Mouse (Mus musculus): ENCODE measurements at regions not wholly inside any gene's neighbourhood (a gene's known extent, or its start where the extent isn't known, plus 50 kb on each side); places are given as distances from the start of the nearest gene placed in this dataset.

DNA sequence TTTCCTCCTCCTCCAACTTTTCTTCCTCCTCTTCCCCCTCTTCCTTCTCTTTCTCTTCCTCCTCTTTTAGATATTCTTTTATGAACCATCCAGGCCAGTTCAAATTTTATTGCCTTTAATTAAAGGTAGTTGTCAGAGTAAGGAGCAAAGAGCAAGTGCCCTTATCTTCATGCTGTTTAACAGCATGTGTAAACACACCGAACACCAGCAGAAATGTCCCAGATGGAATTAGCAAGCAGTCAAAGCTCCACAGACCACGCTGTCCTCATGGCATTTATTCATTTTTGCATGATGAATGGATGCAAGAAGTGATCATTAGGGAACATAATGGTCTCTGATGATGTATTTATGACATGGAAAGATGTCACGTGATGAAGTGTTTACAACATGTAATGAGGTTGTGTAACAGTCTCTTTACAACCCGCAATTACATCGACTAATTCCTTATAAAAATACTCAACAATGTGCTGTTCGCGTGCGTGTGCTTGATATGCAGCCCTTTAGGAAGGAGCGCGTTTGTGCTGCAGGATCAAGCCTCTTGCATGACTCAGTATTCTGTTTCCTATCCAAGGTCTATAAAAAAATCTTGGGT is 187.0 kb downstream of the Bmp2 start:
- CTCF ChIA-PET, result no interaction called here
- peaks cover 9% of the 10 kb centered on the region for H3K27me3 ChIP-seq
- ATAC-seq, result no peak
- no peak for DNase-seq (ENCODE audit: low read depth, low spot score)
- no peak for TF ChIP-seq CTCF (IDR thresholded peaks at IDR 0.05)
- in situ Hi-C loops (cut with MboI; ENCODE audit: low pct_unique_long_range_greater_than_20kb), result no loop called here
- POLR2A ChIA-PET, result no interaction called here

DNA sequence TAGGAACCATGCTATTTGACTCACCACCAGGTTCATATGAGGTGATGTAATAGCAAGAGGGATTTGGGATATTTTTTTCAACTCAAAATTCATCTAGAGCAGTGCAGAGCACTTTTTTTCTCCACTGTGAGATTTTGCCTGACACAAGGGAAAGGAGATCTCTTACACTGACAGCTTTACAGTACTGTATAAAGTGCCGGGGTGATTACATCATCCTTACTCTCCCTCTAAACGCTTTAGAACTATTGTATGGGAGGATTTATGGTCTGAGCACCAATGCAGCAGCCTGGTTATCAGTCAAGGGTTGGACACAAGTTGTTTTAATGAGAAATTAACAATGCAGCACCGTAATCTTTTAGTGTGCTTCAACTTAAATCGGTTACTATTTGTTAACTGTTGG is 196.5 kb downstream of the Bmp2 start:
- no peaks in the 10 kb centered on the region for H3K27me3 ChIP-seq
- ChIA-PET CTCF (no interaction called here), POLR2A (no interaction called here)
- DNase-seq (ENCODE audit: low read depth, low spot score) (no peak), ATAC-seq (no peak)
- in situ Hi-C loops (cut with MboI; ENCODE audit: low pct_unique_long_range_greater_than_20kb), result no loop called here
- TF ChIP-seq CTCF (IDR thresholded peaks at IDR 0.05), result no peak

DNA sequence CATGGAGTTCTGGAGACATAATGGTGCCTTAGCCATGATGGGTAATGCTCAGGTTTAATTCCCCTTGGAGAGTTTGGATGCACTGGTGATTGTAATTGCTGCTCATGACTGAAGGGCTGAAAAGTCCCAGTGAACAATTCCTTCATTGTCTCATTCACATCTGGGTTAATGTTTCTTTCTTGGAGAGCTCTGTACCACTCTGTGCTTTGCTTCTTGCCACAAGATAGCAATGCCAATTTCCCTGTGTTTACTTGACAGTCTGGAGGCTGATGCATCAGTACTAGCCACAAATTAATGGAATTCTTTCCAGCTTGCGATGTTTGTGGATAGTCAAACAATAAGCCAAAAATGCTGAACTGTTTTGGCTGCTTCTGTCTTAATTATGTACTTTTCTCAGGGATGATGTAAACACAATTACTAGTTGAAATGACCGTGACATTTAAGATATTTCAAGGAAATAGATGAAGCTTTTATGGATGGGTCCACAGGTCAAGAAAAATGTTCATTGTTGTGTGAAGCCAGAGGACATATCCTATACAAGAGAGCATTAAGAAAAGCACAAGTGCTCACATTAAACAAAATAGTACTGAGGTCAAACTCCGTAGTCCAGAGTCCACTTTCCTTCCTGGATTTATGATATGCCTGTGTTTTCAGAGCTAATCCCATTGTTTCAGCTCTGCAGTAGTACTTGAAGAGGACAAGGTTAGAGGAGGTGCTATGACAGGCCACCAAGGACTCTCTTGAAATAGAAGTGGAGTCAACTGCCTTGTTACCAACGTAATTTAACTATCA is 198.1 kb downstream of the Bmp2 start:
- ChIA-PET POLR2A (no interaction called here), CTCF (no interaction called here)
- DNase-seq (ENCODE audit: low read depth, low spot score) (no peak), ATAC-seq (no peak)
- H3K27me3 ChIP-seq, result peaks cover 3% of the 10 kb centered on the region
- TF ChIP-seq CTCF (IDR thresholded peaks at IDR 0.05), result no peak
- in situ Hi-C loops (cut with MboI; ENCODE audit: low pct_unique_long_range_greater_than_20kb), result no loop called here

DNA sequence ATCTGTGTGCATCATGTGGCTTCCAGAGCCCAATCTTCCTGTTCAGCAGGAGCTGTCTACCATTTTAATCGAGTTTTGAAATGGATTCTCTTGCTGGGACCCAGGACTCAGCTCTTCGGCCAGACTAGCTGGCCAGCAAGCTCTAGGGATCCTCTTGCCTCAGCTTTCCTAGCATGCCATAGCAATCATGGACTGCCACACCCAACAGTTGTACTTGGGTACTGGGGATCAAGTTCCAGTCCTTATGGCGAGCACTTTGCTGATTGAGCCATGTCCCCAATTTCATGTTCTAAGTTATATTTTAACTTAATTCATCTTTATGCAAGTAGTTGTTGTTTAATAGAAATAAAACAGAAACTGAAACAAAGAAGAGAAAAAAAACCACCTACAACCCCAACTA is 202.1 kb downstream of the Bmp2 start:
- no peak for DNase-seq (ENCODE audit: low read depth, low spot score)
- TF ChIP-seq CTCF (IDR thresholded peaks at IDR 0.05), result no peak
- ATAC-seq, result no peak
- peaks cover 9% of the 10 kb centered on the region for H3K27me3 ChIP-seq
- ChIA-PET POLR2A (no interaction called here), CTCF (no interaction called here)
- in situ Hi-C loops (cut with MboI; ENCODE audit: low pct_unique_long_range_greater_than_20kb), result no loop called here

DNA sequence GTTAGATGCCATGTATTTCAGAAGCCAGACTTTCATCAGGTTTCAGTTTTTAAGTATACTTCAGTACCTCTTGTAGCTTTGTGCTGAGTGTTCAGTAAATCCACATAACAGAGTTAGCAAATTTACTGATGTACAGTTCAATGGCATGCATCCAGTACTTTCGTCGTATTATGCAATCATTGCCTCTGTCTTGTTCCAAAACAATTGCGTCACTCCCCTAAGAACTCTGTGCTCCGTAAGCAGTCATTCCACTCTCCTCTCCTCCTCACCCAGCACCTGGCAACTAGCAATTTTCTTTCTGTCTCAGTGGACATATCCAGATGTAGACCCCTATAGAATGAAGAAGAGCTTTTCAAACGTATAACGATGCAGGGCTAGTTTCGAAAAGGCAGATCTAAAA is 209.5 kb downstream of the Bmp2 start:
- ATAC-seq (no peak), DNase-seq (ENCODE audit: low read depth, low spot score) (no peak)
- peaks cover 6% of the 10 kb centered on the region for H3K27me3 ChIP-seq
- ChIA-PET POLR2A (no interaction called here), CTCF (interaction anchor here (1.0 kb wide), 1 partner anchor 10 kb away, joined by 3 read pairs; no protein-coding TSS in a partner anchor)
- TF ChIP-seq CTCF (IDR thresholded peaks at IDR 0.05), result no peak
- in situ Hi-C loops (cut with MboI; ENCODE audit: low pct_unique_long_range_greater_than_20kb), result no loop called here

DNA sequence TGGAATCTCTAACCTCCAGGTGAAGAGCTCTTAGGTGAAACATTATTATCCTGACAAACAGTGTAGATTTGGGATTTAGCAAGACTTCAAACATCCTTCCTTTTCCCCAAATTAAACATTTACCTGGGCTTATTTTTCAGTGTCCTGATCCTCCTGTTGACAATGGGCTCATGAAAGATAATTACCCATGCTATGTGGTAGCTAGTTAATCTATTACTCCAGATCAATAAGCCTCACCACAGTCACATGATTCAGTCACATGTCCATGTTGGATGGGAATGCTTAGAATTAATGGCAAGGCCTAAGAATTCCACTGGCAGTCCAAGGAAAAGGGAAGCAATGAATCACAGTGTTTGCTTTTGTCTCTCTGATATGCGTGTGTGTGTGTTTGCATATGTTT is 216.6 kb downstream of the Bmp2 start:
- H3K27me3 ChIP-seq, result no peaks in the 10 kb centered on the region
- in situ Hi-C loops (cut with MboI; ENCODE audit: low pct_unique_long_range_greater_than_20kb), result no loop called here
- DNase-seq (ENCODE audit: low read depth, low spot score), result no peak
- no peak for TF ChIP-seq CTCF (IDR thresholded peaks at IDR 0.05)
- no peak for ATAC-seq
- POLR2A ChIA-PET, result no interaction called here
- CTCF ChIA-PET, result no interaction called here

DNA sequence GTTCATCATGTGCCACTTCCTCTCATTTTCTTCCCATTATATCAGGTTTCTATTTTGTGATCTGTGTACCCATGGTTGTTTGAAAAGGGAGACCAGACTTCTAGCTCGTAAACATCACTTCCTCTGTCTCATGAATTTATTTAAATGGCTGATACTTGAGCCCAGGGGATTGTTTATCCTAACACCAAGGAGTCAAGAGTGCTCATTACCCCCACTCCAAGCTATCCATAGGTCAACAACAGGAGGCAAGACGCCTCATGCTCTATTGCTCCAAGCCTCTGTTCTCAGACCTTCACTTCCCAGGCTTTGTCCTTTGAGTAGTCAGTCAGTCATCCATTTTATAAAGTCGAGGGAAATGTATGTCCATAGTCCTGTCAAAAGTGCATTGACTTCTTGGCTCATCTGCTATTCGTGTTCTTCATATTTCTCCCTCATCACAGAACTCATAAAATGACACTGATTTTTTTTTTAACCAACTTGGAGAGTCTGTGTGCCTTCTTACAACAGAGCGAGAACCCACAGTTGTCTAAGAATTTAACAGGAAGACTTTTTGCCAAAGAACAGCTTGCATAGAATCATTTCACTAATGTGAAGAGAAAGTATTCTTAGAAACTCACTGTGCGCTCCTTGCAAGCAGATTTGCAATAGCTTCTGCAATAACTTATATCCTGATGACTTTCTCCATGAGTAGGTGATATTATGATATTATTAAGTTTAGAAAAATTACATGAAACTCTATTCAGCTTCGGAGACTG is 231.8 kb downstream of the Bmp2 start:
- DNase-seq (ENCODE audit: low read depth, low spot score) (no peak), ATAC-seq (no peak)
- ChIA-PET POLR2A (no interaction called here), CTCF (no interaction called here)
- H3K27me3 ChIP-seq, result peaks cover 12% of the 10 kb centered on the region
- TF ChIP-seq CTCF (IDR thresholded peaks at IDR 0.05), result no peak
- in situ Hi-C loops (cut with MboI; ENCODE audit: low pct_unique_long_range_greater_than_20kb), result no loop called here

DNA sequence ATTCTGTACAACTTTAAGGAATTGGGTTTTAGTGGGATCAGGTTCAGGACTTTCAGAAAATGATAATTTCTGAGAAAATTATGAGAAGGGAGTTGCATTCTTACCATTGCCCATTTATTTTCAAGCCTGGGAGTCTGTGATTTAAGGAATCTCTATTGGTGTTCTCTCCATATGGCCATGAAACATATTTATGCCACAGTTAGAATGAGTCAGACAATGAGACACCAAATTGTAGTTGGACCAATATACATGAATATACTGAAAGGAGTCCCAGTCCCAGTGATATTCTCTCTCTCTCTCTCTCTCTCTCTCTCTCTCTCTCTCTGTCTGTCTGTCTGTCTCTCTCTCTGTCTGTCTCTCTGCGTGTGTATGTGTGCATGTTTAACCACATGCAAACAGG is 239.1 kb downstream of the Bmp2 start:
- no peak for TF ChIP-seq CTCF (IDR thresholded peaks at IDR 0.05)

DNA sequence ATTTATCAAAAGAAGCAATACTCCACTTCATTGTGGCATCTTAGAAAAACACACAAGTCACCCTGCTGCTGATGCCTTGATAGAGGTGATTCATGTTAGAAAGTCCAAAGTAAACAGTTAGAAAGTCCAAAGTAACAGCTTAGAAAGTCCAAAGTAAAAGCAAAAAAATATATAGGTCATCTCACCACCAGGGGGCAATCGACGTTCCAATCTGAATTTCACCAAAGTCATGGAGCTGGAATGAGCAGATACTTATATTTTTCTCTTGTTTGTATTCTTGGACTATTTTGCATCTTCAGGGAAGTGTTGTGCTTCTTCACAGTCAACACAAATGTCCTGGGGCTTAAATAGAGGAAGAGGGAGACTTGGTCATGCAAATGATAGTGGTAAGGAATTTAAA is 241.3 kb downstream of the Bmp2 start:
- in situ Hi-C loops (cut with MboI; ENCODE audit: low pct_unique_long_range_greater_than_20kb), result loop anchor here (5.0 kb wide), 1 partner anchor 689 kb away; no protein-coding TSS in a partner anchor
- H3K27me3 ChIP-seq, result peaks cover 10% of the 10 kb centered on the region
- DNase-seq (ENCODE audit: low read depth, low spot score) (no peak), ATAC-seq (no peak)
- ChIA-PET POLR2A (no interaction called here), CTCF (no interaction called here)
- TF ChIP-seq CTCF (IDR thresholded peaks at IDR 0.05), result peak; percentile 47

More for the DNA sequence above, 239.1 kb downstream of the Bmp2 start:
- POLR2A ChIA-PET, result no interaction called here
- CTCF ChIA-PET, result no interaction called here
- DNase-seq (ENCODE audit: low read depth, low spot score), result no peak
- peaks cover 8% of the 10 kb centered on the region for H3K27me3 ChIP-seq
- in situ Hi-C loops (cut with MboI; ENCODE audit: low pct_unique_long_range_greater_than_20kb), result loop anchor here (5.0 kb wide), 1 partner anchor 691 kb away; no protein-coding TSS in a partner anchor
- ATAC-seq, result no peak

DNA sequence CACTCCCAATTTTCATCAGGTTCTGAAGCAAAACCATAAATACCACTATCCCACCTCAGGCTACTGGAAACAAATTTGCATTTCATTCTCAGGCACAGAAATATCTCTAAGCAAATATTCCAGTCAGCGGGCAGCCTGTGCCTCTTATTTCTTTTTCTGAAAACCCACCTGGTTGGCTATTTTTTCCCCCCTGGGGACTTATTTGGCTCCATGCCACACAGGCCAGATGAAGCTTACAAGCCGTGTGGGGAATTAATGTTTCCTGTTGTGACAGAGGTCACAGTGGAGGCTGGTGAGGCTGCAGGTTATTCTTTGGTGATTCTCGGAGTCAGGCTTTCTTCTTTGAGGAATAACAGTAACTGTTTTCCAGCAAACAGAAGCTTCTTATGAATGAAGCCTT is 250.7 kb downstream of the Bmp2 start:
- DNase-seq (ENCODE audit: low read depth, low spot score) (no peak), ATAC-seq (no peak)
- TF ChIP-seq CTCF (IDR thresholded peaks at IDR 0.05), result no peak
- POLR2A ChIA-PET, result interaction anchor here (0.7 kb wide), 1 partner anchor 117 kb away, joined by 4 read pairs; no protein-coding TSS in a partner anchor
- H3K27me3 ChIP-seq, result peaks cover 3% of the 10 kb centered on the region
- CTCF ChIA-PET, result no interaction called here
- in situ Hi-C loops (cut with MboI; ENCODE audit: low pct_unique_long_range_greater_than_20kb), result no loop called here

DNA sequence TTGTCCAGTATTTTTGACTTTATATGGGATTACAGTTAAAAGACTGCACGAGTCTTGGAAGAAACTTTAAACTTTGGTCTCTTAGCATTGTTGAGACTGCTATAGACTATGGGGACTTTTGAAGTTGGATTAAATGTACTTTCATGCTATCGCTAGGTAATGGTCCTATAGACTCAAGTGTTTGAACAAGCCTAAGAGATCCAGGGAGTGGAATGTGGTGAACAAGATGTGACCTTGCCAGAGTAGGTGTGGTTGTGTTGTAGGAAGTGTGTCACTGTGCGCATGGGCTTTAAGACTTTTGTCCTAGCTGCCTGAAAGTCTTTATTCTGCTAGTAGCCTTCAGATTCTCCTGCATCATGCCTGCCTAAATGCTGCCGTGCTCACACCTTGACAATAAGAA is 269.5 kb downstream of the Bmp2 start:
- in situ Hi-C loops (cut with MboI; ENCODE audit: low pct_unique_long_range_greater_than_20kb), result no loop called here
- DNase-seq (ENCODE audit: low read depth, low spot score), result no peak
- ChIA-PET CTCF (no interaction called here), POLR2A (no interaction called here)
- H3K27me3 ChIP-seq, result no peaks in the 10 kb centered on the region
- no peak for TF ChIP-seq CTCF (IDR thresholded peaks at IDR 0.05)
- ATAC-seq, result no peak
